Comparison of ENCODE assay signal across 9 mouse cellular contexts in the genomic region with DNA sequence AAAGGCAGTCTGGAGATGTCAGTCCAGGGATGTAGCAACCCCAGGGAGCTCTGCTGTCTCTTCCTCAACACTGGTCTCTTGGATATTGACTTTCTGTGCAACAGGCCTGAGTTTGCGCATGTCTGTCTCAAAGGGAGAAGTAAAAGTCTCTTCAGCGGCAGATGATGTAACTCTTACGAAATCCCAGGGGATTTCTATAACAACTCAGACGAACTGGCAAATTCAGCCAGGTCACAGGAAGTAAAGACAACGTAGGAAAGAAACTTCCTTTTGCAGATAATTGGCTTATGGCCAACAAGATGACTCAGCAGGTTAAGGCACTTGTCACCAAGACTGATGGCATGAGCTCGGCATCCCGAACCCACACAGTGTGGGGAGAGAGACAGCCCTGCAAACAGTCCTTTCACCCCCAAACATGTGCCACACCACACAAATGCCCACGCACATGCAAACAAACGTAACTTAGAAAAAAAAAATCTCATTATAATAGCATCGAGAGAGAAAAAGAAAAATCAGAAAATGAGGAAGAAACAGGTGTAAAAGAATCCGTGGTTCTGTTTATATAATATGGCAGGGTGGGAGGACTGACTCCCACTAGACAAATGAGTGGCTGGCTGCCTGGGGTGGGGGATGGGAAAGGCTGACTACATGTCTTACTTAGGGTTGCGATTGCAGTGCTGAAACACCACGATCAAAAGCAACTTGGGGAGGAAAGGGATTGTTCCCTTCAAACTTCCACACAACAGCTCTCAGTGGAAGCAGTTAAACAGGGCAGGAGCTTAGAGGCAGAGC. TPM values are rescaled to one million over a fixed set of nuclear protein-coding genes. Genes with fewer than 3 reads are reported as not detected.
A peak's percentile ranks its signal among the peaks of the same experiment; 100 is the strongest.
DNase-seq lines count a peak whose midpoint lies in the region; ATAC-seq lines count a peak whose summit lies in the region.
"Had no signal": no experiment of that assay in that cellular context is flagged by ENCODE, and none has a peak within 500 bp of the region (broad histone marks: within the 10 kb centered on the region; RNA-seq: fewer than 3 reads in every experiment).

No protein-coding gene starts in this region.

- peak; percentile 33 for DNase-seq in kidney, postnatal 14 days
- DNase-seq in Muller cell, postnatal 12 days (ENCODE audit: inconsistent ontology term), result peak; percentile 56
- peak; percentile 69 for DNase-seq in intestine, embryonic 14.5 days (ENCODE audit: low spot score)
- peak; percentile 28 to 41 for DNase-seq in natural killer cell, adult 2 months (ENCODE audit: low spot score in 2 of 2)
- DNase-seq in forebrain, embryonic 14.5 days (ENCODE audit: low spot score), result no peak
- DNase-seq in urinary bladder, adult 18-20 months (ENCODE audit: low spot score in 2 of 2), result no peak
- DNase-seq: thymus, postnatal 25 days had no signal

- ATAC-seq in kidney, embryonic 15.5 days (replicated peaks; ENCODE audit: low FRiP score), result no peak
- no peak for ATAC-seq in intestine, embryonic 14.5 days (replicated peaks; ENCODE audit: low FRiP score, low TSS enrichment, low read depth)
- no peak for ATAC-seq in forebrain, embryonic 14.5 days
- ATAC-seq in forebrain, embryonic 15.5 days (replicated peaks), result no peak

- no peaks in the 10 kb centered on the region for H3K9me3 ChIP-seq in kidney, embryonic 15.5 days (replicated peaks)
- H3K9me3 ChIP-seq in intestine, embryonic 14.5 days (ENCODE audit: control insufficient read depth, low read length), result no peaks in the 10 kb centered on the region
- no peaks in the 10 kb centered on the region for H3K9me3 ChIP-seq in forebrain, embryonic 14.5 days (replicated peaks; ENCODE audit: control insufficient read depth, low read length)
- no peaks in the 10 kb centered on the region for H3K9me3 ChIP-seq in forebrain, embryonic 15.5 days

- H3K9ac ChIP-seq in kidney, embryonic 15.5 days, result no peak overlapping the region
- H3K9ac ChIP-seq in intestine, embryonic 14.5 days (ENCODE audit: low read length), result no peak overlapping the region
- no peak overlapping the region for H3K9ac ChIP-seq in forebrain, embryonic 14.5 days (ENCODE audit: low read length)
- no peak overlapping the region for H3K9ac ChIP-seq in forebrain, embryonic 15.5 days (replicated peaks)

- no peak overlapping the region for H3K4me3 ChIP-seq in kidney, embryonic 15.5 days (replicated peaks)
- H3K4me3 ChIP-seq in intestine, embryonic 14.5 days (ENCODE audit: low read depth, low read length), result no peak overlapping the region
- no peak overlapping the region for H3K4me3 ChIP-seq in forebrain, embryonic 14.5 days (ENCODE audit: low read depth, low read length)
- H3K4me3 ChIP-seq in forebrain, embryonic 15.5 days, result no peak overlapping the region

- 53% methylated on average over 13 of the region's 13 CpGs for WGBS in kidney, embryonic 15.5 days
- WGBS in intestine, embryonic 14.5 days, result 47% methylated on average over 13 of the region's 13 CpGs
- 82% methylated on average over 13 of the region's 13 CpGs for WGBS in forebrain, embryonic 14.5 days
- 75% methylated on average over 13 of the region's 13 CpGs for WGBS in forebrain, embryonic 15.5 days

- H3K27ac ChIP-seq in kidney, embryonic 15.5 days, result no peak overlapping the region
- no peak overlapping the region for H3K27ac ChIP-seq in intestine, embryonic 14.5 days (ENCODE audit: low read depth)
- no peak overlapping the region for H3K27ac ChIP-seq in forebrain, embryonic 14.5 days (ENCODE audit: low read depth, low read length)
- no peak overlapping the region for H3K27ac ChIP-seq in forebrain, embryonic 15.5 days (replicated peaks)

- no peak overlapping the region for H3K4me2 ChIP-seq in kidney, embryonic 15.5 days
- no peak overlapping the region for H3K4me2 ChIP-seq in intestine, embryonic 14.5 days (ENCODE audit: low read length)
- H3K4me2 ChIP-seq in forebrain, embryonic 14.5 days (ENCODE audit: low read length), result no peak overlapping the region
- H3K4me2 ChIP-seq in forebrain, embryonic 15.5 days (replicated peaks), result no peak overlapping the region

- no peaks in the 10 kb centered on the region for H3K36me3 ChIP-seq in kidney, embryonic 15.5 days
- H3K36me3 ChIP-seq in intestine, embryonic 14.5 days (ENCODE audit: control insufficient read depth, insufficient read depth, low read length), result no peaks in the 10 kb centered on the region
- H3K36me3 ChIP-seq in forebrain, embryonic 14.5 days (ENCODE audit: control insufficient read depth, insufficient read depth, low read length), result no peaks in the 10 kb centered on the region
- no peaks in the 10 kb centered on the region for H3K36me3 ChIP-seq in forebrain, embryonic 15.5 days

- H3K4me1 ChIP-seq in kidney, embryonic 15.5 days, result peaks cover 18% of the 10 kb centered on the region
- peaks cover 7% of the 10 kb centered on the region; the same call in 1 of the 2 replicates for H3K4me1 ChIP-seq in intestine, embryonic 14.5 days (replicated peaks; ENCODE audit: control insufficient read depth, insufficient read depth, low read length)
- H3K4me1 ChIP-seq in forebrain, embryonic 14.5 days (ENCODE audit: control insufficient read depth, insufficient read depth, low read length), result no peaks in the 10 kb centered on the region
- no peaks in the 10 kb centered on the region for H3K4me1 ChIP-seq in forebrain, embryonic 15.5 days

- no peaks in the 10 kb centered on the region for H3K27me3 ChIP-seq in kidney, embryonic 15.5 days
- H3K27me3 ChIP-seq in intestine, embryonic 14.5 days (replicated peaks; ENCODE audit: control insufficient read depth, insufficient read depth, low read length), result no peaks in the 10 kb centered on the region
- peaks cover 10% of the 10 kb centered on the region for H3K27me3 ChIP-seq in forebrain, embryonic 14.5 days (replicated peaks; ENCODE audit: control insufficient read depth, insufficient read depth, low read length)
- peaks cover 12% of the 10 kb centered on the region for H3K27me3 ChIP-seq in forebrain, embryonic 15.5 days

RNA-seq across cellular contexts. Expression of gene Slc25a33, which starts 6.7 kb away (rescaled TPM):
- polyA plus RNA-seq in kidney, embryonic 15.5 days (2015; fragmentation: Nextera tagmentation; extraction: Ambion mirVana), result 14.2 and 16.0 TPM in 2 replicates
- 11.6 and 12.8 TPM in 2 replicates for polyA plus RNA-seq in intestine, embryonic 14.5 days (2014; fragmentation: Nextera tagmentation; extraction: Ambion mirVana)
- 20.4 and 21.9 TPM in 2 replicates for polyA plus RNA-seq in forebrain, embryonic 14.5 days (2014; fragmentation: Nextera tagmentation; extraction: Ambion mirVana)
- 21.8 and 22.6 TPM in 2 replicates for polyA plus RNA-seq in forebrain, embryonic 15.5 days (2015; fragmentation: Nextera tagmentation; extraction: Ambion mirVana)

RNA-seq across cellular contexts. Expression of gene Tmem201, which starts 42.9 kb away (rescaled TPM):
- 35.4 and 42.2 TPM in 2 replicates for polyA plus RNA-seq in kidney, embryonic 15.5 days (2015; fragmentation: Nextera tagmentation; extraction: Ambion mirVana)
- 22.2 and 22.9 TPM in 2 replicates for polyA plus RNA-seq in intestine, embryonic 14.5 days (2014; fragmentation: Nextera tagmentation; extraction: Ambion mirVana)
- 20.4 and 24.9 TPM in 2 replicates for polyA plus RNA-seq in forebrain, embryonic 14.5 days (2014; fragmentation: Nextera tagmentation; extraction: Ambion mirVana)
- 39.8 and 40.8 TPM in 2 replicates for polyA plus RNA-seq in forebrain, embryonic 15.5 days (2015; fragmentation: Nextera tagmentation; extraction: Ambion mirVana)

Comparison
In these comparisons a context has a peak if more than half of its experiments do, and no peak if none do; other contexts are left out.
1. DNase-seq: peak in kidney, postnatal 14 days (single experiment), Muller cell, postnatal 12 days (single experiment), intestine, embryonic 14.5 days (single experiment) and natural killer cell, adult 2 months (2 of 2); none in forebrain, embryonic 14.5 days (single experiment) and urinary bladder, adult 18-20 months (0 of 2).